Mouse (Mus musculus) forebrain, embryonic 11.5 days (tissue): ENCODE results near the gene Klhdc4. TPM values are rescaled to one million over a fixed set of nuclear protein-coding genes. Genes with fewer than 3 reads are reported as not detected.

ENCODE experiments used
- polyA plus RNA-seq: library from polyadenylated mRNA; unstranded; fragments of >200 nt; fragmentation: Nextera tagmentation; extraction: Ambion mirVana; gene quantifications from 2 replicates; pipeline ENCODE4 v1.2.1, GENCODE M21; 2014

Klhdc4 gene
- polyA plus RNA-seq, 1 experiment from 2014 or later: 55.4 TPM

Other genes starting within 250 kb of the Klhdc4 start
- 213 and 217 TPM in 2 replicates for gene Map1lc3b, start 239.2 kb downstream of the Klhdc4 start, polyA plus RNA-seq
- gene Zcchc14, start 176.7 kb downstream of the Klhdc4 start, polyA plus RNA-seq: 27.1 and 27.4 TPM in 2 replicates
- gene Jph3, start 99.9 kb downstream of the Klhdc4 start, polyA plus RNA-seq: 8.9 and 9.4 TPM in 2 replicates
- 37.1 and 43.0 TPM in 2 replicates for gene Slc7a5, start 78.1 kb upstream of the Klhdc4 start, polyA plus RNA-seq
- gene Car5a, start 115.3 kb upstream of the Klhdc4 start, polyA plus RNA-seq: not detected in 2 replicates
- 53.1 and 60.9 TPM in 2 replicates for gene Banp, start 120.2 kb upstream of the Klhdc4 start, polyA plus RNA-seq